Mouse (Mus musculus) Patski (cell line): Measurements from ENCODE around the gene Adcy1. TPM values are rescaled to one million over a fixed set of nuclear protein-coding genes. Genes with fewer than 3 reads are reported as not detected.

ENCODE experiments used
- ATAC-seq: fragments of 100-300 bp; one replicate; pipeline ENCODE4 v1.8.0; 2021
- CTCF ChIA-PET: fragments of 350-600 bp; sonication (Branson Sonifier 250); formaldehyde crosslinking; loops from one replicate; lab custom pipeline; 2022; ENCODE audit warnings: inconsistent platforms; lab: Charles Lee
- POLR2A ChIA-PET: fragments of 350-600 bp; sonication (Branson Sonifier 250); formaldehyde crosslinking; loops from one replicate; lab custom pipeline; 2022; ENCODE audit warnings: antibody characterized with exemption, inconsistent platforms; lab: Charles Lee
- DNase-seq: peaks from one replicate; pipeline ENCODE4 v3.0.0-alpha.2; 2011; ENCODE audit warnings: low read depth, low spot score
- H3K27me3 ChIP-seq: fragments of 371-371 bp; one replicate; pipeline ENCODE4 v1.5.1; 2021
- CTCF ChIP-seq: fragments of 100-300 bp; IDR thresholded peaks from one replicate; pipeline ENCODE4 v1.5.1; 2021
- in situ Hi-C: fragments of 300-500 bp; cut with MboI; formaldehyde crosslinking; loops from 3 replicates; pipeline ENCODE4 v1.11.1; 2018; ENCODE audit warnings: low pct_unique_long_range_greater_than_20kb, mixed read lengths
- polyA plus RNA-seq: library from polyadenylated mRNA; unstranded; gene quantifications from one replicate; pipeline ENCODE4 v1.2.3, GENCODE M21; 2021

Gene Adcy1
- polyA plus RNA-seq, 1 experiment from 2014 or later = 18.0 TPM

- no peak for TF ChIP-seq CTCF
- H3K27me3 ChIP-seq = no peaks in the 10 kb centered on the region
- ChIA-PET CTCF (interaction anchor here (1.4 kb wide), 1 partner anchor 13 kb away, joined by 3 read pairs; no protein-coding TSS in a partner anchor), POLR2A (no interaction called here)
- DNase-seq (no peak), ATAC-seq (no peak)
- in situ Hi-C loops = loop anchor here (10.0 kb wide), 1 partner anchor 294 kb away; no protein-coding TSS in a partner anchor
Measured at GRCm38 (mm10) chr11:7068479-7069235, 5.4 kb downstream of the Adcy1 start.

- ChIA-PET CTCF (interaction anchor here (1.4 kb wide), 1 partner anchor 14 kb away, joined by 3 read pairs; no protein-coding TSS in a partner anchor), POLR2A (no interaction called here)
- ATAC-seq (no peak), DNase-seq (no peak)
- H3K27me3 ChIP-seq = no peaks in the 10 kb centered on the region
- TF ChIP-seq CTCF = no peak
- in situ Hi-C loops = loop anchor here (10.0 kb wide), 1 partner anchor 295 kb away; no protein-coding TSS in a partner anchor
Measured at GRCm38 (mm10) chr11:7069762-7070161, 6.5 kb downstream of the Adcy1 start.

DNA sequence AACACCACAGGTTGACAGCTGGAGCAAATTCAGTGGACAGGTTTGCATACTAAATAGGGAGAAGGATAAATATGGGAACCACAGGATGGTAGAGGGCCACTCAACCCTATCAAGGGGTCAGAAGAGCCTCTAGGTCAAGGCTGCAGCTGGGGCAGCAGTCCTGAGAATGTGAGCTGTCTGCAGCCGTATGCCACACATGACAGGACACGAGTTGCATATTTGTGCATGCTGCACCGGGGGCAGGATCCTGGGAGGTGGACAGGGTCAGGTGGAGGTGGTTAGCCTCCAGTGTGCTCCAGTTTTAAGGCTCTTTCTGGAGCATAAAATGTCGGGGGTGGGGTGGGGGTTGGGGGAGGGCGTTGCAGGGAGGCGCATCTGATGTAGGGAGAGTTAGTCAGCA lies 8.3 kb downstream of the Adcy1 start:
- in situ Hi-C loops = no loop called here
- ATAC-seq = peak; percentile 58
- CTCF ChIA-PET = no interaction called here

GRCm38 (mm10) chr11:7073556-7073955 lies 10.3 kb downstream of the Adcy1 start:
- ChIA-PET CTCF (no interaction called here), POLR2A (no interaction called here)
- DNase-seq = no peak
- no peak for TF ChIP-seq CTCF
- H3K27me3 ChIP-seq = no peaks in the 10 kb centered on the region
- ATAC-seq = no peak
- in situ Hi-C loops = no loop called here

More for the DNA sequence above, 8.3 kb downstream of the Adcy1 start:
- H3K27me3 ChIP-seq = no peaks in the 10 kb centered on the region
- no peak for DNase-seq
- no peak for TF ChIP-seq CTCF
- POLR2A ChIA-PET = interaction anchor here (0.6 kb wide), 1 partner anchor 152 kb away, joined by 3 read pairs; no protein-coding TSS in a partner anchor

DNA sequence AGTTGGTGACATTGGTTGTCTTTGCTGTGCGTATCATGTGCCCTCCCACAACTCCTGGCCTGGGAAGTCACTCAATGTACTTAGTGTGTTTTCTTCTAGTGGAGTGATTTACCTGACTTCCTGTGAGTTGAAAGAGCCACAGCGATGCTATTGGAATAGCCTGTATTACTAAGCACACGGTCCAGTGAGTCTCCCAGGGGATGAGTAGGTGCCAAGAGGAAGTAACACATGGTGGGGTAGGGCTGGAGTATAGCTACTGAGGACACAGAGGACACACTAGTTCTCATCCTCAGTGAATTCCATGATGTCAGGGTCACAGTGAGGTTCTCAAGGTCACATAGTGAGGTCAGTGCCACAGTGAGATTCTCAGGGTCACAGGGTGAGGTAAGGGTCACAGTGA lies 13.2 kb downstream of the Adcy1 start:
- DNase-seq (no peak), ATAC-seq (no peak)
- in situ Hi-C loops = no loop called here
- ChIA-PET POLR2A (no interaction called here), CTCF (interaction anchor here (0.8 to 1.8 kb wide), 3 partner anchors 12 to 17 kb away, joined by 3 read pairs; no protein-coding TSS in a partner anchor)
- no peaks in the 10 kb centered on the region for H3K27me3 ChIP-seq
- TF ChIP-seq CTCF = no peak

GRCm38 (mm10) chr11:7081893-7082292 lies 18.6 kb downstream of the Adcy1 start:
- ChIA-PET CTCF (no interaction called here), POLR2A (no interaction called here)
- TF ChIP-seq CTCF = no peak
- ATAC-seq (no peak), DNase-seq (no peak)
- no peaks in the 10 kb centered on the region for H3K27me3 ChIP-seq
- in situ Hi-C loops = no loop called here

DNA sequence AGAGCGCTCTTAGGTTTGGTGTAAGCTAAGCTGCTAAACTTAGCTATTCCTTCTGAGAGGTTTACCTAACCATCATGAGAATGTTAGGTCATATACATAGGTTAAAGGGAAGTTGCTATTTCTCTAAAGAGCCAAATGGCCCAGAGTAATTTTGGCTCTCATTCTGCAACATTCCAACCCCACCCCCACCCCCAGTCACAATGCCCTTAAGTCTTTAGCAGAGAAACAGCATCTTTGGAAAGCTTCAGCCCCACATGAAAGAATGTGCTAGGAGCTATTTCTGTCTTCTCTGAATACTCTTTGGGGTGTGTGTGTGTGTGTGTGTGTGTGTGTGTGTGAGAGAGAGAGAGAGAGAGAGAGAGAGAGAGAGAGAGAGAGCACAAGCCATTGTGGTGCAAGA lies 20.6 kb downstream of the Adcy1 start:
- ChIA-PET POLR2A (no interaction called here), CTCF (no interaction called here)
- no peak for TF ChIP-seq CTCF
- DNase-seq (no peak), ATAC-seq (no peak)
- in situ Hi-C loops = no loop called here
- no peaks in the 10 kb centered on the region for H3K27me3 ChIP-seq

GRCm38 (mm10) chr11:7085184-7085583 lies 21.9 kb downstream of the Adcy1 start:
- ChIA-PET CTCF (no interaction called here), POLR2A (no interaction called here)
- H3K27me3 ChIP-seq = no peaks in the 10 kb centered on the region
- TF ChIP-seq CTCF = no peak
- ATAC-seq = no peak
- in situ Hi-C loops = no loop called here
- no peak for DNase-seq

DNA sequence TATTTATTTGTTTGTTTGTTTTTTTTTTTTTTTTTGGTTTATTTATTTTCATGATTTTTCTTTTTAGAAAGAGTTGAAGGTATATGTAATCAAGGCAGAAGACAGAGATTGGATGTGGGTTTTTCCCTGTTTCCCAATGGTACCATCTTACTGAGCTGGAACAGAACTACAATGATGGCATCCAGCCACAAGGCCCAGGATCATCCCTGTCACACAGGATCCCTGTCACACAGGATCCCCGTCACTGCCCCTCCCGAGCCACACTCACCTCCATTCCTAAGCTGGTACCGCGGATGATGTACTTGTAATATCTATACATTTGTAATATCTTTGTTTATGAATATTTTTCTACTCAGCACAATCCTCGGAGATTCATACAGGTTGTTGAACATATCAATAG lies 27.8 kb downstream of the Adcy1 start:
- no peak for DNase-seq
- ChIA-PET CTCF (no interaction called here), POLR2A (no interaction called here)
- ATAC-seq = no peak
- in situ Hi-C loops = no loop called here
- TF ChIP-seq CTCF = no peak
- H3K27me3 ChIP-seq = no peaks in the 10 kb centered on the region

DNA sequence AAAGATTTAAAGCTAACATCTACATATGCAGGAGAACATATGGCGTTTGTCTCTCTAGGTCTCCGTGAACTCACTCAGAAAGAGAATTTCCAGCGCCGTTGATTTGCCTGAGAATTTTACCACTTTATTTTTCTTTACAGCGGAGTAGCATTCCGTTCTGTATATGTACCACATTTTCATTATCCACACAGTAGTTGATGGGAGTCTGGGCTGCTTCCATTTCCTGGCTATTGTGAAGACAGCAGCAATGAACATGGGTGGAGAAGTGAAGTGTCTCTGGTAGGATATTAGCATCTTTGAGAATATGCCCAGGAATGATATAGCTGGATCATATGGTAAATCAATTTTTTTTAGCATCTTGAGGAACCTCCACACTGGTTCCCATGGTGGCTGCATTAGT lies 31.6 kb downstream of the Adcy1 start:
- POLR2A ChIA-PET = no interaction called here

DNA sequence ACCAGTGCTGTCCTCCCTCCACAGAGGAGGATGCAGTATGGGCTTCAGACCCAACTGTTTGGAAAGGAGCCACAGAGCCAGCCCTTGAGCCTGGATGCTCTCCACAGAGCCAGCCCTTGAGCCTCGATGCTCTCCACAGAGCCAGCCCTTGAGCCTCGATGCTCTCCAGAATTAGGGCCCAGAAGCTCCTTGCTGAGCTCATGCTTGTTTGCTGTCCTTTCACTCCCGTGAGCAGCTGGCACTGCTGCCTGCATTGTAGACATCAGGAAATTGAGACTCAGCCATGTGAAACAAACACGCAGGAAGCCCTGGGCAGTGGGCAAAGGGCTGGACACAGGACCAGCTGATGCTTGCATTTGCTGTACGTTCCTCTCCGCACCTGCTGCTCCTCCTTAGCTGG lies 38.4 kb downstream of the Adcy1 start:
- no peak for ATAC-seq
- CTCF ChIA-PET = no interaction called here
- no peak for TF ChIP-seq CTCF
- POLR2A ChIA-PET = no interaction called here
- DNase-seq = no peak
- H3K27me3 ChIP-seq = no peaks in the 10 kb centered on the region
- in situ Hi-C loops = no loop called here

More for the DNA sequence above, 31.6 kb downstream of the Adcy1 start:
- H3K27me3 ChIP-seq = no peaks in the 10 kb centered on the region
- no peak for TF ChIP-seq CTCF
- in situ Hi-C loops = no loop called here
- ATAC-seq (no peak), DNase-seq (no peak)
- CTCF ChIA-PET = no interaction called here
